Mouse (Mus musculus) hindbrain, postnatal 0 days (tissue): Measurements from ENCODE around the gene Mpnd. TPM values are rescaled to one million over a fixed set of nuclear protein-coding genes. Genes with fewer than 3 reads are reported as not detected.
A peak's percentile ranks its signal among the peaks of the same experiment; 100 is the strongest.

ENCODE experiments used
- ATAC-seq: fragments of 200-750 bp; cut with Nextera tagmentation; 2 replicates; pipeline ENCODE4 v1.8.0; 2017; ENCODE audit warnings: mild to moderate bottlenecking, moderate TSS enrichment, moderate library complexity
- DNase-seq: peaks from one replicate; pipeline ENCODE4 v3.0.0-alpha.2; 2015; ENCODE audit warnings: low spot score
- H3K27ac ChIP-seq: fragments of 300-500 bp; sonication (generic); 2 replicates; pipeline ENCODE4 v1.5.1; 2014; ENCODE audit warnings: mild to moderate bottlenecking
- H3K27me3 ChIP-seq: fragments of 300-500 bp; sonication (generic); 2 replicates; pipeline ENCODE4 v1.6.1; 2014; ENCODE audit warnings: low read length, mixed read lengths; ENCODE audit not compliant: insufficient read depth
- H3K36me3 ChIP-seq: fragments of 300-500 bp; sonication (generic); 2 replicates; pipeline ENCODE4 v1.6.1; 2014; ENCODE audit warnings: low read length, mixed read lengths; ENCODE audit not compliant: insufficient read depth
- H3K4me1 ChIP-seq: fragments of 300-500 bp; sonication (generic); 2 replicates; pipeline ENCODE4 v1.6.1; 2014; ENCODE audit warnings: antibody characterized with exemption, low read length, mixed read lengths; ENCODE audit not compliant: insufficient read depth
- H3K4me2 ChIP-seq: fragments of 300-500 bp; sonication (generic); 2 replicates; pipeline ENCODE4 v1.6.1; 2014; ENCODE audit warnings: low read depth, mild to moderate bottlenecking, low read length, moderate library complexity, mixed read lengths
- H3K4me3 ChIP-seq: fragments of 300-500 bp; sonication (generic); 2 replicates; pipeline ENCODE4 v1.5.1; 2014; ENCODE audit warnings: low read length
- H3K9ac ChIP-seq: fragments of 300-500 bp; sonication (generic); replicated peaks from 2 replicates; pipeline ENCODE4 v1.6.1; 2014; ENCODE audit warnings: mild to moderate bottlenecking, low read length, moderate library complexity, mixed read lengths
- H3K9me3 ChIP-seq: fragments of 300-500 bp; sonication (generic); 2 replicates; pipeline ENCODE4 v1.6.1; 2016; ENCODE audit warnings: low read length, mixed read lengths
- CTCF ChIP-seq: IDR thresholded peaks from 2 replicates; pipeline ENCODE4 v1.5.1; 2016; ENCODE audit warnings: antibody characterized with exemption, control low read depth, low read depth
- WGBS: fragments of 180-500 bp; shearing (Covaris S2); extraction: QIAGEN DNeasy Blood & Tissue Kit; methylation state at CpG from one replicate; pipeline ENCODE4 v1.1.7; 2014; 5-methylcytosine and 5-hydroxymethylcytosine counted together
- polyA plus RNA-seq: library from polyadenylated mRNA; unstranded; fragments of >200 nt; fragmentation: Nextera tagmentation; extraction: Ambion mirVana; gene quantifications from 2 replicates; pipeline ENCODE4 v1.2.1, GENCODE M21; 2015
- total RNA-seq: library from RNA; depleted of rRNA; stranded (reverse); fragments of >200 nt; gene quantifications from 2 replicates; pipeline ENCODE4 v1.2.3, GENCODE M21; 2014; rRNA removed

Gene Mpnd
- 185 and 186 TPM in 2 replicates for total RNA-seq
- polyA plus RNA-seq, result 106 and 107 TPM in 2 replicates

DNA sequence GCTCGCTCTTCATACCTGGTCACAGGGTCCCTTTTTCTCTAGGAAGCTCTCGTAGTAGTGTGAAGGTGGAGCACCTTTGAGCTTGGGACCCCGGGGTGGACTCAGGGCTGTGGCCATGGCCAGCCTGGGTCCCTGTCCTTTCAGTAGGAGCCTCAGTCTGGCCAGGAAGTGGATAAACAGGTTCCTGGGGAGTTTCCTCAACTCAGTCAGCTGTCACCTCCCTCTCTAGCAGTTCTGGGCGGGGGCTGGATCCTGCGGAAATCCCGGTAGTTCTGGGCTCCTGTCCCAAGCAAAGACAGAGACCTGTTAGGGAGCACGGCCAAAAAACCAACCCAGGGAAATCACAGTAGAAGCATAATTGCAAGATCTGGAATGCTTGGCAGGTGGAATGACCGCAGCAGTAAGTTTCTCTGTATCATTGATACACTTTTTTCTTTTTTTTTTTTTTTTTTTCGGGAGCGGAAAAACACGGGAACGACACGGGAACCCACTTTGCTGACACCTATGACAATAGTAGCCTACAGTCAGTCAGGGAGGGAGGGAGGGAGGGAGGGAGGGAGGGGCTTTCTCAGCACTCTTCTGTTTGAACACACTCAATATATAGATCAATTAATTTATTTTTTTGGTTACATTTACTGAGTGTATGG, at the start of gene Mpnd, which contains the start of gene Stap2:
Gene Mpnd (plus strand): TSS at position 297 of the 647 bp plus-strand sequence.
Gene Stap2 (minus strand): TSS at position 170 of the 647 bp plus-strand sequence.
- H3K36me3 ChIP-seq, result no peaks in the 10 kb centered on the region
- H3K4me3 ChIP-seq, result no peak within 1 kb of the TSS
- peaks cover 9% of the 10 kb centered on the region for H3K4me1 ChIP-seq
- WGBS, result 48% methylated on average over 10 of the region's 13 CpGs
- peak; percentile 54 for DNase-seq
- no peak for TF ChIP-seq CTCF
- no peak within 1 kb of the TSS for H3K27ac ChIP-seq
- H3K9me3 ChIP-seq, result no peaks in the 10 kb centered on the region
- H3K9ac ChIP-seq, result no peak within 1 kb of the TSS
- H3K27me3 ChIP-seq, result 0 out of 2 replicates have a peak, but pooled peaks cover 3% of the 10 kb centered on the region
- H3K4me2 ChIP-seq, result no peak within 1 kb of the TSS
- no peak for ATAC-seq

DNA sequence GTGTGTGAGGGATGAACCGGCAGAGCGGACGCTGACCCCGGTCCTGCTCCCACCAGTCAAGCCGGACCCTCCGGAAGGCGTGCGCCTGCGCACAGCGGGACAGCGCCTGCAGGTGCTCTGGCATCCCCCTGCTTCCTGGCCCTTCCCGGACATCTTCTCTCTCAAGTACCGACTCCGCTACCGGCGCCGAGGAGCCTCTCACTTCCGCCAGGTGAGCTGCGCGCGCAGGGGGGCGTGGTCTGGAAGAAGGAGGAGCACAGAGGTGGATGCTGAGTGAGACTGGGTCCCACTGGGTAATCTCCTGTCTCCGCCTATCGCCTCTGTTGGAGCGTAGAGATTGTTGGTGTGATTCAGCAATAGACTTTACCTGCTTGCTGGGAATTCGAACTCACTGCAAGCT, 49.4 kb upstream of the Mpnd start:
- H3K36me3 ChIP-seq, result no peaks in the 10 kb centered on the region
- H3K4me1 ChIP-seq, result peaks cover 9% of the 10 kb centered on the region; the same call in 1 of the 2 replicates
- no peak for TF ChIP-seq CTCF
- peak overlapping the region; percentile 70 for H3K4me2 ChIP-seq
- no peaks in the 10 kb centered on the region for H3K9me3 ChIP-seq
- H3K4me3 ChIP-seq, result peak overlapping the region; percentile 44
- peak; percentile 52 for ATAC-seq
- 1% methylated on average over 26 of the region's 26 CpGs for WGBS
- peak; percentile 85 for DNase-seq
- peak overlapping the region; percentile 62; the same call in 1 of the 2 replicates for H3K27ac ChIP-seq
- peak overlapping the region; percentile 54 for H3K9ac ChIP-seq
- H3K27me3 ChIP-seq, result no peaks in the 10 kb centered on the region

DNA sequence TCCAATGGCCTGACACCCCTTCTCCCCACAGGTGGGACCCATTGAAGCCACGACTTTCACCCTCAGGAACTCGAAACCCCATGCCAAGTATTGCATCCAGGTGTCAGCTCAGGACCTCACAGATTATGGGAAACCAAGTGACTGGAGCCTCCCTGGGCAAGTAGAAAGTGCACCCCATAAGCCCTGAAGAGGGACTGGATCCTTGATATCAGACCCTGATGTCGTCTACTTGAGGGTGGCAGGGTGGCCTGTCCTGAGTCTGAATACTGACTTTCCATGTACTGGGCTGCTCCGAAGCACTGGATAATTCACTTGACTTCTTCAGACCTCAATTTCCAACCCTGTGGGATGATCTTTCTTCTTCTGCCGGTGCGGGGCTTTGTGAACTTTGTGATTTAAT, 48.9 kb upstream of the Mpnd start:
- 37% methylated on average over 6 of the region's 6 CpGs for WGBS
- Histone ChIP-seq H3K4me2 (peak overlapping the region; percentile 70), H3K4me3 (peak overlapping the region; percentile 44), H3K9me3 (no peaks in the 10 kb centered on the region), H3K27ac (peak overlapping the region; percentile 62; the same call in 1 of the 2 replicates), H3K27me3 (no peaks in the 10 kb centered on the region), H3K4me1 (peaks cover 9% of the 10 kb centered on the region; the same call in 1 of the 2 replicates), H3K9ac (peak overlapping the region; percentile 54), H3K36me3 (no peaks in the 10 kb centered on the region)
- DNase-seq (no peak), ATAC-seq (no peak)
- TF ChIP-seq CTCF, result no peak

DNA sequence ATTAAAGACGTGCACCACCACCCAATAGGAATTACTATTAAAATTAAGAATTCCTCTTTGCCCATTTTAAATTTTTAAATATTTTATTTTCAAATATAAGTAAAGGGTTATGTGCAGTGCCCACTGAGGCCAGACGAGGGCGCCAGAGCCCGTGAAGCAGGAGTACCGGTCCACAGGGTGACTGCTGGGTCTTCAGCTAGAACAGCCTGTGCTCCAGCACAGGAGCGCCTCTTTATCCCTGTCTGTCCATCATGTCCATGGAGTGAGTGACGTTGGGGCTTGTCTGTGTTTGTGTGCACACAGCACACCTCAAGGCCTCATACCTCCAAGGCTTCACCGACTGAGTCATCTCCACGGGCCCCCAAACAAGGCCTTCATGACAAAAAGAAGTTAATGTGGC, 48.3 kb upstream of the Mpnd start:
- peak; percentile 19; the same call in 1 of the 2 replicates for ATAC-seq
- TF ChIP-seq CTCF, result peak; percentile 87
- WGBS, result 12% methylated on average over 9 of the region's 9 CpGs
- DNase-seq, result peak; percentile 85
- Histone ChIP-seq H3K9ac (peak overlapping the region; percentile 54; the same call in 1 of the 2 replicates), H3K27me3 (no peaks in the 10 kb centered on the region), H3K4me3 (no peak overlapping the region), H3K9me3 (no peaks in the 10 kb centered on the region), H3K27ac (no peak overlapping the region), H3K4me2 (peak overlapping the region; percentile 70), H3K36me3 (no peaks in the 10 kb centered on the region), H3K4me1 (peaks cover 9% of the 10 kb centered on the region; the same call in 1 of the 2 replicates)

DNA sequence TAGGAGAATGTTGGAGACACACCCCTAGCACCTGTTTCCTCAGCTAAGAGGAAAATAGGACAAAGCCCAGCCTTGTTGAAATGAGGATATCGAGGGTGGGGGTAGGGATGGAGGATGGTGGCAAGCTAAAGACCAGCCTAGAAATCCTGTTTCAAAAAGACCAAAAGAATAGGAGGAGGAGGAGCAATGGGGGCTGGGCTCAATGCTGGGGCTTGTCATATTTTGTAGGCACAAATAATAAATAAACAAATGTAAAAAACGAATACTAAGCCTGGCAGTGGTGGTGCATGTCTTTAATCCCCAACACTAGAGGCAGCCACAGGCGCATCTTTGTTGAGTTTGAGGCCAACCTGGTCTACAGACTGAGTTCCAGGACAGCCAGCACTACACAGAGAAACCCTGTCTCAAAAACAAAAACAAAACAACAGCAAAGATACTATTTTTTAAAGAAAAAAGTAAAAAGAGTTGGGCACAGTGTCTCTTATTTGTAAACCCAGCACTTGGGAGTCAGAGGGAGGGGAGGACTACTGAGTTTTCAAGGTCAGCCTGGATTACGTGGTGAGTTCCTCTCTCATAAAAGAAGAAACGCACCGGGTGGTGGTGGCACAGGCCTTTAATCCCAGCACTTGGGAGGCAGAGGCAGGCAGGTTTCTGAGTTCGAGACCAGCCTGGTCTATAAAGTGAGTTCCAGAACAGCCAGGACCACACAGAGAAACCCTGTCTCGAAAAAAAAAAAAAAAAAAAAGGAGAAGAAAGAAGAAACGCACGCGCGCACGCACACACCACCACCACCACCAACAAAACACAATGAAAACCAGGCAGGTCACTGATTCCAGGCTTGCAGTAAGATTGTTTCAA, 47.6 kb upstream of the Mpnd start:
- H3K27ac ChIP-seq, result peak overlapping the region; percentile 93
- peak overlapping the region; percentile 49 for H3K9ac ChIP-seq
- no peak for TF ChIP-seq CTCF
- peaks cover 9% of the 10 kb centered on the region; the same call in 1 of the 2 replicates for H3K4me1 ChIP-seq
- peak overlapping the region; percentile 47 for H3K4me3 ChIP-seq
- H3K27me3 ChIP-seq, result no peaks in the 10 kb centered on the region
- H3K4me2 ChIP-seq, result peak overlapping the region; percentile 63
- no peaks in the 10 kb centered on the region for H3K36me3 ChIP-seq
- H3K9me3 ChIP-seq, result no peaks in the 10 kb centered on the region
- DNase-seq (no peak), ATAC-seq (no peak)
- WGBS, result 76% methylated on average over 13 of the region's 13 CpGs

DNA sequence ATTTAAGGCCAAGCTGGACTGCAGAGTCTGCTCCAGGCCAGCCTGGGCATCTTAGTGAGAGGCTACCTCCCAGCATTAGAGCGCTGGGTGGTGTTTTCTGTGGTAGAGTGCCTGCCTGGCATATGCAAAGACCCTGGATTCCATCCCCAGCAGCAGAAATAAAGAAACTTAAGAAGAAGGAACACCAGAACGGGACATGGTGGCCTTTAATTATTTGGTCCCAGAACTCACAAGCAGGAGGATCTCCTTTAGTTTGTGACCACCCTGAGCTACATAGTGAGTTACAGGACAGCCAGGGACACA, 47.0 kb upstream of the Mpnd start:
- Histone ChIP-seq H3K4me2 (peak overlapping the region; percentile 63), H3K4me3 (peak overlapping the region; percentile 47), H3K4me1 (peaks cover 9% of the 10 kb centered on the region; the same call in 1 of the 2 replicates), H3K9me3 (no peaks in the 10 kb centered on the region), H3K27me3 (no peaks in the 10 kb centered on the region), H3K9ac (peak overlapping the region; percentile 49), H3K27ac (peak overlapping the region; percentile 93), H3K36me3 (no peaks in the 10 kb centered on the region)
- WGBS, result 36% methylated on average over 2 of the region's 2 CpGs
- no peak for TF ChIP-seq CTCF
- ATAC-seq (no peak), DNase-seq (no peak)
